Mouse (Mus musculus) liver, embryonic 14.5 days (tissue): Measurements from ENCODE around the gene Srf.

ENCODE experiments used
- CTCF ChIP-seq: IDR thresholded peaks from 2 replicates; pipeline ENCODE4 v1.5.1; 2016; ENCODE audit warnings: antibody characterized with exemption, low read depth, control low read depth
- EP300 ChIP-seq: IDR thresholded peaks from 2 replicates; pipeline ENCODE4 v1.6.1; 2016; ENCODE audit warnings: antibody characterized with exemption, low read depth

DNA sequence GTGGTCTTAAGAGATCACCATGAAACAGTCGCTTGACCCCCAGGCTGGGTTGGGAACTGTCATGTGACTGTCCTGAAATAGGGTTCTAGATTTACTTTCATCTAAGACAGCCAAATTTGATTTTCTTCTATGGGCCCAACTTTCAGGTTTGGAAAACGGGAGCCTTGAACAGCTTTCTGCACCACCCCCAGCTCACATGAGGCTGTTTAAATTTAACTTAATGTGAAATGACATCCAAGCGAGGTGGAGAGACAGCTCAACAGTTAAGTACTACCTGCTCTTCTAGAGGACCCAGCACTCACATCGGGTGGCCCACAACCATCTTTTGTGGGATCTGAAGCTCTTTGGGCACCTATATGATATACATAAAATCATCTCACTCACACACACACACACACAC lies 43.0 kb upstream of the Srf start:
- TF ChIP-seq CTCF, result no peak
- no peak for TF ChIP-seq EP300
